Mouse (Mus musculus) retina, postnatal 1 day (tissue): ENCODE data around the gene Strap.

ENCODE experiments used
- DNase-seq: peaks from one replicate; pipeline ENCODE4 v3.0.0-alpha.2; 2012

Gene Strap

DNA sequence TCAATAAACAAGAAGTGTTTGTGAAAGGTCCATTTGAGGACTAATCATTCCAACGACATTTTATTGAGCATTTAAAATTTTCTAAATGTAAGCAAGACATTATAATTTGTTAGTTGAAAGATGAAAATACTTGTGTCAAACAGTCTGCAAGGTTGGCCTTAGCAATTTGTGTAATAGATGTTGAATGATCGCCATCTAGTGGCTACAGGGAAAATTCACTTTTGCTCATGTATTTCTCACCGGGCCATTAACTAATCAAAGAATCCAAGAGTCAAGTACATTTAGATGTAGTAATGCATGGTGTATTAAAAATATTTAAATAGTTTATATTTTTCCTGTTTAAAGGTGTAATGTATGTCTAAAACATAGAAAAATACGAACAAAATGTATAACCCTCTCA lies 11.0 kb upstream of the Strap start:
- DNase-seq: peak; percentile 75

DNA sequence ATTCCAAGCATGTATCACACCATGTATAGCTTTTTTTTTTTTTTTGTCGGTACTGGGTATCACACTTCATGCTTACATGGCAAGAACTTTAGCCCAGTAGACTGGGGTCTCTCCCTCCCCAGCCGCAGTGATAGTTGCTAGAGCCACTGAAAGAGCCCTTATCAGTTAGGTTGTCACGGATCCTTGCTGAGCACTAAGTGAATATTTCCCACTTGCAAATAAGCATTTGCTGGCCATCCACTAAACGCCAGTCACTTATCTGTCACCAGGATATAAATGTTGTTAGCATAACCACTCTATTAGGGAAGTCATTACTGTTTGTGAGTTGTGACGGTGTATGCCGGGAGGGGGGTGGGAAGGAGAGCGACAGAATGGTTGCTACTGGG lies 425 bp upstream of the Strap start:
- no peak for DNase-seq

DNA sequence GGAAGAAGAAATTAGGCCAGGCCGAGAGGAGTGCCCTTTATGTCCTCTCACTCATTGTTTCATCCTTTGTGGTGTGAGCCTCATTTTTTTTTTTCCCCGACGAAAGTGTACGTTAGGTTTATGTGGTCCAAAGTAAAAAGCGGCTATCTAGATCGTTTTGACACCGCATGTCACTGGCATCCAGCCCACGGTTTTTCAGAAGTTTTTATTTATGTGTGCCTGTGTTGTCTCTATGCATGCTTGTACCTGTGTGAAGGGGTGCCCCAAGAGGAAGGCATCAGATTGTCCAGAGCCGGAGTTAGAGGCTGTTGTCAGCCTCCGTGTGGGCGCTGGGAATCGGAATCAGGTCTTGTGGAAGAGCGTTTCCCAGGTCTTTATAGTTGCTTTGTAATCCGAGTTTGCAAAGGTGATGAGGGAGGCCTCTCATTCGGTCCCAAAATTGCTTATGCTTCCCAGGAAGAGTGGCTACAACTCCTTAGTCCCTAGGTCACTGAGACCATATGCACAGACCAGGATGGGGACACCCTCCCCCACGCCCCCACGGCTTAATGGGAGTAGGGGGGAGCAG lies 877 bp downstream of the Strap start:
- DNase-seq: no peak

DNA sequence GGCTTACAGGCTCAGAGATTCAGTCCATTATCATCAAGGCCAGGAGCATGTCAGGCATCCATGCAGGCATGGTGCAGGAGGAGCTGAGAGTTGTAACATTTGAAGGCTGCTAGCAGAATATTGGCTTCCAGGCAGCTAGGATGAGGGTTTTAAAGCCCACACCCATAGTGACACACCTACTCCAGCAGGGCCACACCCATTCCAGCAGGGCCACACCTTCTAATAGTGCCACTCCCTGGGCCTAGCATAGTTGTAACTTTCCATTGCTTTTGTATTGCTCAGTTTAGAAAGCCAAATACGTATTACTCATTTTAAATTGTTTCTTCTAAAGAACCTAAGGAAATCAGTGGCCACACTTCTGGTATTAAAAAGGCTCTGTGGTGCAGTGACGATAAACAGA lies 6.1 kb downstream of the Strap start:
- no peak for DNase-seq

DNA sequence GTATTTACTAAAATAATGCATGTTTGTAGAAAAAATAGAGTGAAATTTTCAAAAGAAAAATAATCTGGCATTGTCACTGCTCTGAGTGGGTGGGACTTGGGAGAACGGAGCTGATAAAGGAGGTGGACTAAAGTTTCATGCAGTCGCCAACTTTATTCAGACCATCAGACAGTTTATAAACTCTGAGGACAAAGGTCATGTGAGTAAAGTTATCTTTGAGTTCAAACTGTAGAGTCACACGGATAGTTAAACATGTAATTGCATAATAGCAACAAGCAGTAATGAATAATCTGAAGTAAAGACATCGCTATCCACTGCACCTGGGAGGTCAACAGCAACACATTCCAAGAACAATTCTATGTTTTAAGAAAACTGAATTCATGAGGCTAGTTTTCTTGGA lies 9.8 kb downstream of the Strap start:
- no peak for DNase-seq

DNA sequence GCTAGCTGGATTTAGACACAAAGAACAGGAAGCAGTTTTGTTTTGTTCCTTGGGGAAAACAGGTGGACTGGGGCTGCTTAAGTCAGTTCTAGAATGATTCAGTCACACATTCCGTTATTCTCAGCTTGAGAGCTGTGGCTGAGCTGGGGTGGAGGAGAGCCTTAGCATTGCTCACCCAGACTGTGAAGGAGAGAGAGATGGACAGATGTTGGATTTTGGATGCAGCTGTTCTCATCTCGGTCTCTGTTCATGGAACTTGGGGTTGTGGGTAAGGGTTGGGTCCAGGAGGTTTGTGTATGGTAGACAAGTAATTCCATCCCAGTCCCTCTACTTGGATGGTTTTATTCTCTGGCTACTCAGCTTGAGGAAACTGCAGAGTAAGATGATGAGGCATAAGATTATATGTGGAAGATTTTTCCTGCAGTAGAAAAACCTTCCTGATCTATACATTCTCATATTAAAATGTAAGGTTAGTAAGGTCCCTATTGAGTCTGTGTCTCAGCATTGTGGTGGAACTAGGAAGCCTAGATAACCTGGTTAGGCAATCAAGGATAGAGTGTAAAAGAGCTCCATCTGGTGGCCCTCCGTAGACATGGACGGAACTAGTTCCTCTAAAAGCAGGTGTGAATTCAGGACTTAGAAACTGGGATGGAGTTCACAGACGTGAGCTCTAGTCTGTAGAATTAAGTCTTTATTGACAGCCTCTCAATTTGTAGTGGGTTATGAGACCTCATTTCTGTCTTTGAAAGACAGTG lies 12.5 kb downstream of the Strap start:
- peak; percentile 44 for DNase-seq

DNA sequence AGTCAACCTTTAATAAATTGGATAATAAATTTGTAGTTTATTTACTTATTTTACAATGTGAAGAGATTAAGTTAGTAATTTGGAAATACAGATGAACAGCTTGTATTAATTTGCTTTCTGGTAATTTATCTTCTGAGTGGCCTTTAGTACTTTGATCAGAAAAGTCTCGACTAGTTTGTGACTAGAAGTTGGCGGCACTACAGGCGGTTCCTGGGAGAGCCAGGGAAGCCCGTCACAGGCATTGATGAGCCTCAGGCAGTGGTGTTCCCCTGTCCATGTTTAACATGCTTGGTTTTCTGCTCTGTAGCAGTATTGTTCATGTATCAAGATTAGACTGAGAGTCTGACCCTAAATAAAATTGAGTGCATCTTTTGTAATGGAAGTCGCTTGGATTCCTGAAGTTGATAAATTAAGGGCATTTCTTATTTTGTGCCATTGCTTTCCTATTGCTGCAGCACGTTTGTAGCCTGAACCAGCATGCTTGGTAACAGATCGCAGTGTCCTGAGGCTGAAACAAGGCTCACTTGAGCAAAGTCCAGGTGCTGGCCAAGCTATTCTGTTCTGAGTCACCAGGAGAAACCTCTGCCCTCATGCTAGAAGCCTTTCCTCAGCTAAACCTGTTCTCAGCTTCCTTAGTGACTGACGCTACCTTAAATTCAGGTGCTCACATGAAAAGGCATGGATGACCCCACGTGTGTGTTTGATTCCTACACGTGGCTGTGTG lies 16.8 kb downstream of the Strap start:
- DNase-seq: no peak

DNA sequence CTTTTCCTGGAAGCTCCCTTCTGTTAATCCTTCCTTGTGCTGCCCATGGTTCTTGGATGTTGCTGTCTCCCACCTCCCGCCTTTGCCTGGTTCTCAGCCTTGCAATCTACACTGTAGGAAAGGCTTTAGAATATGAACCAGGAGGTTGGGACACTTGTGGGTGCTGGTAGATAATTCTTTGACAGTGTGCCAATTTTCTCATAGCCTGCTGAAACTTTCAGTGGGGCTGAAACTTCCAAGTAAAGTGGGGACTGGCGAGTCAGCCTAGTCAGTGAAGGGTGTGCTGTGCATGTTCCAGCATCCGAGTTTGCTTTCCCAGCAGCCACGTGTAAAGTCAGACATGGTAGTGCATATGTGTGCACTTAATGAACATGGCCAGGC lies 17.4 kb downstream of the Strap start:
- DNase-seq: no peak

DNA sequence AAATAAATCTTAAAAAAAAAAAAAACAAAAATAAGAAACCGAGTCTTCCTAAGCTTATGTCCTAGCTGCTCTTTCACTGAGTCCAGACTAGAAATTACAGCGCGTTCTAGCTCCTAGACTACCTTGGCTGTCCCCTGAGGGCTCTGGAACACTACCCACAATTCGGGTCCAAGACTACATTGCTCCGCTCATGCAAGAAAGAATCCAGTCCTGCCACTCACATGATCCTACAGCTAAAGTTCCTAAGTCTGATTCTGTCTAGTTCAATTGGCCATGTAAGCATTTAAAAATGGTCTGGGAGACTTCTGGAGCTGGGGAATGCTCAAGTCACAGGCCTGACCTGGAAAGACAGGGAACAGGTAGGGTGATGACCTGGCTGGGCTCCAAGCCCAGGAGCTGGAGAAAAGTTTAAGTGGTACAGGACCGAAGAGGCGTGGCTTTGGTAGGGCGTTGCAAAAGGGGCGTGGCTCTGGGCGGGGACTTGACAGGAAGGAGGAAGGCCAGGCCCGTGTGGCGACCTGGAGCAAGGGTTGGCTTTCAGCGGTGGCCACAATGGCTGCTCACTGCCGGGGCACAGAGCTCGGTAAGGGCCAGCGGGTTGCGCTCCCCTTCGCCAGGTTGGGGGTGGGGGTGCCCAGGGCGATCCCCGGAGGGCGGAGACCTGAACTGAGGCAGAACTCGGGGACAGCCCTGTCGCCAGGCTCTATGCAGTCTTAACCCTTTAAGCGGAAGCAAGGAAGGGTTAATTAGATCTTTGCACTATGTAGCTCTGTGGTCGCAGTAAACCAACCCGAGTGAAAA lies 19.4 kb downstream of the Strap start, which contains the start of gene Dera:
TSS of gene Dera (plus strand) at position 491 of the 801 bp plus-strand sequence.
- peak; percentile 84 for DNase-seq

DNA sequence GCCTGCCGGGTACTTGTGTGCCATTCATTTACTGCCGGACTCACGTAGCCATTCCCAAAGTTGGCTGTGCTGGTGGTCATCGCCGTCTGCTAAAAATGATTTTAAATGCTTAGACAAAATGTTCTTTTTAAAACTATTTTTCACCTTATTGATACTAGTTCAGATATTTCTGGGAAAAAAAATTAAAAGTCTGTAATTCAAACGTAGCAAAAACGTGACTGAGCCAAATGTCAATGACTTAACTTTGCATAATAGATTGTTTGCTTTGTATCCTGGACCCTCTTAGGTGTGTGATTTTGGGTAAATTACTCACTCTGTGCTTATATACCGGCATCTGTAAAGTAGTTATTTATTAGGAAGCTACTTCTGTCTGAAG lies 20.0 kb downstream of the Strap start:
- no peak for DNase-seq

DNA sequence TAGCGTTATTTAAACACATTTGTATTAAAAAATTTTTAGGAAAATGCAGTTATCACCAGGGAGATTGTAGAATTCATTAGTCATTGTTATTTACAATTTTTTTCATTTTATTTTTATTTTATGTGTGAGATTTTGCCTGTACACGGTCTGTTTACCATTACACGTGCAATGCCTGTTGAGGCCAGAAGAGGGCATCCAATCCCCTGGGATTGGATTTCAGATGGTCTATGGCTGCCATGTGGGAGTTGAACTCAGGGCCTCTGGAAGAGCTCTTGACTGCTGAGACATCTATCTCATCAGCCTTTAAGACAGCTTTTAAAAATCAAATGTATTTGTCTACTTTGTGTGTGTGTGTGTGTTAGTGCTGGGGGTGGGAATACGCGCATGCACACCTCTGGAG lies 21.4 kb downstream of the Strap start:
- DNase-seq: peak; percentile 36

DNA sequence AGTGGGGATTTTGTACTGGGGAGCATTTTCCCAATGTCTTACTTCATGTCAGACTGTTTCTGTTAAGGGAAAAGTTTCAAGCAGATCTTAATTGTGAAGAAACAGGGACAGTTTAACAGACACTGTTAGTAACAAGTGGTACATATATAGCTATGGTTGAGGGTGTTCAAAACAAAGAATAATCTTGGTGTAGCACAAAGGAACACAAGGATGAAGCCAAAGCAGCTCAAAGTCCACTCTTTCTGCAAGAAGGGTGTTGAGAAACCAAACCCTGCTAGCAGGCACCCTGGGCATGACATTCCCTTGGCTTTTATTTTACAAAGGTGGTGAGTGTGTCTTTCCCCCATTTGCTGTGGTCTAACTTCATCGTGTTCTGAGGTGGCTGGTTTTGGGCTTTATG lies 23.0 kb downstream of the Strap start:
- no peak for DNase-seq

DNA sequence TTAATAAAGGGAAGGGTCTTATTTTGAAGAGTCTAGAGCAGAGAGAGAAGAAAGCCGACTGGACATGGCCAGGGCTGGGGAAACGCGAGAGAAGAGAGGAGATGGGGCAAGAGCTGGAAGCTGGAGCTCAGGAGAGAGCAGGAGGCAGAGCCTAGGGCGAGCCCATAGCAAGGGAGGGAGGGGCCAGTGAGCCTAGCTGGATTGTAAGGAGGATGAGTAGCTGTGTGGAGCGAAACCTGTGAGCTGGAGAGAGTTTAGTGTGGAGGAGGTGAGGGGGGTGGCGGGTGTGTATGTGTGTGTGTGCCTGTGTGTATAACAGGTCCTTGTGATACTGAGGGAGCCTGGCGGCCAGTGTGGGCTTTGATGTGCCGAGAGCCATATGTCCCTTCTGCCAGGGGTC lies 24.8 kb downstream of the Strap start:
- peak; percentile 16 for DNase-seq

DNA sequence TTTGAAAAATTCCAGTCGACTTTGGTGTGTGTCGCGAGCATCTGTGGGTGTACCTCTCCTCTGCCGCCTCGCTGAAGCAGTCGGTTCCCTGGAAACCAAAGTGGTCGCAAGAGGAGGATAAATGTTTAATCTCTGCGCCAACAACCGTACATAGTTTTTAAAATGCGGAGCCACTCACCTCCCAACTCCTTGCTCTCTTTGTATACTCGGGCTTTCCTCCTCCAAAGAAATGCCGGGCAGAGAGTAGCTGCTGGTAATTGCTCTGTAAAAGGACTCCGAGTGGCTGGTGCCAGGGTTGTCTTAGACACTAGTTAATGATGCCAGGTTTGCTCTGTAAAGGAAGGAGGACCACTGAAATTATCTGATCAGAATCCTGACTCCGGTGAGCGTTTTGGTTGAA lies 26.1 kb downstream of the Strap start:
- no peak for DNase-seq

DNA sequence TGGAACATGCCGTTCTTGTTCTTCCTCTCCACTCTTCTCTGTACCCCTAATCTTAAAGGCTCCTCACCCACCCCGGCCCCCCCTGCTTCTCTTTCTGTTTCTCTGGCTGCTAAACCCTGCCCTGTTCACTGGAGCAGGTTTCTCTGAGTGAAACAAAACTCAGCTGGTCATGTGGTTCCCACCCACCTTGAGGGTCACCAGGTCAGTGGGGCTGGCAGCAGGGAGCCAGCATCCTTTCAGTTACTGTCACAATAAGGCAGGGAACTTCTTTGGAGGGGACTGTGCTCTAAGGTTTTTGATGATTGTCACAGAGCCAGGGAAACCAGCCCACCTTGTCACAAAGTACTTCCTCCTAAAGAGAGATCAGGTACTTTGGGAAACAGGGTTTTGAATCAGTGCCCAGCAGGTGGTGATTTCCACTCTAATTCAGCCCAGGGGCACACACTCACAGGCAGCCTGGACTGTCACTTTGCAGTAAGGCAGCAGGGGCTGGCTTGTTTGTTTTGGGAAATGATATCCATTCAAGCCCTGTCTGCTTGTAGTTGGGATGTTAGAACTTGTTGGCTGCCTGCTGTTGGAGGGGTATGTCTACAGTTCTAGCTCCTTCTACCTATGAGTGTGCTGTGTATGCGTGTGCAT lies 29.8 kb downstream of the Strap start:
- DNase-seq: peak; percentile 48

DNA sequence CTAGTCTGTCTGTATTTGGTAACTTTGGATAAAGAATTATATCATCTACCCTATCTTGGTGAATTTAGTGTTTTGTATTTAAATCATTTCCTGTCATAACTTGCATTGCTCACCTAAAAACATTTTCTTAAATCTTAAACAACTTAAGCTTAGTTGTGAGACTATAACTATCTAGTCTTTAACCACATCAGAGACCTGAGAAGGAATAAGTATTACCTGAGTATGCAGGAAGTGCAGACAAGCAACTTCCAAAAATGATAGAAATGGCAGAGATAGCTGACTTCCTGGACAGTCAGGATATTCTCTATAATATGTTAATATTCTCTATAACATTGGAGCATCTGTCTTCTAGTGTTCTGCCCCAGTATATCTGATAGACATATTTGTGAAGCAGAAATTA lies 31.3 kb downstream of the Strap start:
- no peak for DNase-seq

DNA sequence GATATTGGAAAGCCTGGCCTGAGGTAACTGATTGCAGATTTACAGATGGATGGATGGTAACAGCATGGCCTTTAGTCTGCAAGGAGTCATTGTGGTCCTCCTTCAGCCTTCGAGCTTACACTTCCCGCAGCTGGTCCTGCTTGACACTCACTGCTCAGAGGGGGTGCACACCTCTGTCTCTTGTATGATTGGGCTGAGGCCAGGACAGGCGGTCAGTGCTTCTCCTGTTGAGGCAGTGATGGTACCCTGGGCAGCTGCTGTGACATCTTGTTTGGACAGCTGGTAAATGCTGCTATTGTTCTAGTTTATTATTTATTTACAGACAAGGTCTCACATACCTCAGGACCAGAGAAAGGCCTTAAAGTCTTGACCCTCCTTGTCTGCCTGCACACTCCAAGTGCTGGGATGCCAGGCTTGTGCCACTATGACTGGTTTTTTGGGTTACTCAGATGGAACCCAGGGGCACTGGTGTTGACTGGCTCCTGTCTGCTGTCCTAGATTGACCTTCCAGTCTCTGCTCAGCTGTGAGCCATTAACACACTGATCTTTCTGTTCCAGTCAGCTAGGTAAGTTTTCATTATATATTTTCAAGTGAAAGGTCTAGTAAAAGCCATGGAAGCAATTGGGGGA lies 36.9 kb downstream of the Strap start:
- DNase-seq: no peak

DNA sequence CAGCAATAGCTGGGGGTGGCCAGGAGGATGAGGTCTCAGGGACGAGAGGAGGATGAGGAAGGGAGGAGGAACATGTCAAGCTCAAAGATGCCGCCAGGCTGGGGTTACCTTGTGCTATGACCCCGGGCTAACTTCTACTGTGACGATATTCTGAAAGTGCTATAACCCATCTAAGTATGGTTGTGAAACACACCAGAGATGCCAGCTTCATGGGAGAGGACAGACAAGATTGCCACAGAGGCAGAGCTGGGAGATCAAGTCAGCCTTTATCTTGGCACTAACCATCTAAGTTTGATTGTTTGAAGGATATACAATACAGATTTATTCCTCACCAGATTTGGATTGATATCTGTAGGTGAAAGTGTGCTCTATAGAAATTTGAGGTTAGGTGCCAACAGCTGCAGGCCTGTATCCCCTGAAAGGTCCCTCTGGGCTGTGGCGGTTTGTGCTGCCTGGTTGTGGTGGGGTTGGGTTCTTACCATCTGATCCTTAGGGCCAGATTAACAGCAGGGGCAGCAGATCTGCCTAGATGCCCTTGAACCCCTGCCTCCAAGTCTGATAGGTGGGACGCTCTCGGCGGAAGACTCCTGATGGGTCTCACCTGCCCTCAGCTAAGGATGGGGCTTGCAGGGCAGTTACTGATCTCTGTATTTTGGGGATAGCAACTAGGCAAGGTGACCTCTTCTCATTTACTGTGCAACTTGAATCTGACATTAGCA lies 38.2 kb downstream of the Strap start:
- no peak for DNase-seq

DNA sequence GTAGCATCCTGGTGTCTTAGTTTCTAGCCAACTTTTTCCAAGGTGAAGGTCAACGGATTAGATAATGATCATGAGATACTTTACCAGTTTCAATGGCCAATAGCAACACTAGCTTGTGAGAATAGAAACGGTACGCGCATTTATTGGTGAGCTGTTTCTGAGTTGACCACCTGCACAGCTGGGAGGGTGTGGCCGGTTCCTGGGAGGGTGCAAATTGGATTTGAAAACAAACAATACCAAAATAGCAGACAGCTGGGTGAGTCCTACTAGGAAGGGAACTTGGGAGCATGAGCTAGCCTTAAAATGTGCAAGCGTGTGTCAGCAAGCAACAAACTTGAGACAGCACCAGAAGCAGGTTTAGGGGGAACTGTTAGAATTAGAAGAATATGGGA lies 38.8 kb downstream of the Strap start:
- DNase-seq: no peak

DNA sequence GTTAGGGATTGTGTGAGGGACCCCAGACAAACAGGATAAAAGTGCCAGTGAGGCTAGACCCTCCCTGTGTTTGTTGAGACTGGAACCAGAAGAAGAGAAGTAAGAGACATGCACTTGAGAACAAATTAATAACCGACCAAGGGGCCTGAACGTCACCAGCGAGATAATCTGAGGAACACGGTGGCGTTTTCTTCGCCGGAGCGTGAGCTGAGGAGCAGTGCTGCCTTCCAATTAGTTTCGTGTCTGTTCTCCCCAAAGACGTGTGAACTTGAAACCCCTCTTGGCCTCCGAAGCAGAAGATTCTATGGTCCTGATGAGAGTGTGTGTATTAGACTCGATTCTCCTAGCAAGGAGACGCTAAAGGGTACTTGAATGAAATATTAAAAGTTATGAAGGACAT lies 39.3 kb downstream of the Strap start:
- no peak for DNase-seq

DNA sequence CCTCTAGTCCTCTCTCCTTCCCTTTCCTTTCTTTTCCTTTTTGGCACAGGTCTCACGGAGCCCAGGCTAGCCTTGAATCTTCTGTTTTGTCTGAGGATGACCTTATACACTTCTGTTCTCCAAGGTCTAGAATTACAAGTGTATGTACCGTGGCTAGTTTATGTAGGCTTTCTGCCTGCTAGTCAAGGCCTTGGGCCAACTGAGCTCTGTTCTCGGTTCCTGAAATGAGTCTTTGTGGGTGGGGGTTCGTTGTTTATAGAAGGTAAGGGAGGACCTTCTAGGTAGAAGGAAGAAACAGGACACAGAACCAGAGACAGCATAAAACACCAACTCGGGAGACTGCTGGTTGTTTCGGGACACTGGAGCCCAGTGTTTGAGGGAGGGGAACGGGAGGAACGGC lies 40.3 kb downstream of the Strap start:
- no peak for DNase-seq

DNA sequence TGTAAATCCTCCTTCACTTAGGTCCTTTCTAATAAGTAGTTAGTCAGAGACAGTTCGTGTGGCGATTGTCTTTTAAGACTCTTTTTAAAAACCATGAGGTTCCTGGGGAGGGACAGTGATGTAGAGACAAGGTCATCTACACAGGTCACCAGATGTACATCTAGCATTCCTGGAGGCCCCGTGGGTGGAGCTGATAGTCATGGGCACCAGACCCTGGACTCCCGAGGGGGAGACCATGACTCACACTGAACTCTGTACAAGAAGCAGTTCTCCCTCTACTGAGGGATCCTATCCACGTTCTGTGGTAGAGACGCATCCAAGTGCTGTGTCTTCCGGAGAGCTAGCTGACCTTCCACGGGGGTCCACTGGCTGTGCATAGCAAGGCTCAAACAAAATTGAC lies 42.1 kb downstream of the Strap start:
- no peak for DNase-seq
